Mouse (Mus musculus) adipocyte (in vitro differentiated cells): ENCODE measurements at regions not wholly inside any gene's neighbourhood (a gene's known extent, or its start where the extent isn't known, plus 50 kb on each side); places are given as distances from the start of the nearest gene placed in this dataset.

Source experiments
- DNase-seq: peaks from one replicate; pipeline ENCODE4 v3.0.0-alpha.2; 2016; ENCODE audit warnings: low spot score

GRCm38 (mm10) chr9:85521342-85521741 lies 194.2 kb upstream of the Tent5a start:
- no peak for DNase-seq

GRCm38 (mm10) chr9:85520941-85521340 lies 193.8 kb upstream of the Tent5a start:
- DNase-seq: no peak

DNA sequence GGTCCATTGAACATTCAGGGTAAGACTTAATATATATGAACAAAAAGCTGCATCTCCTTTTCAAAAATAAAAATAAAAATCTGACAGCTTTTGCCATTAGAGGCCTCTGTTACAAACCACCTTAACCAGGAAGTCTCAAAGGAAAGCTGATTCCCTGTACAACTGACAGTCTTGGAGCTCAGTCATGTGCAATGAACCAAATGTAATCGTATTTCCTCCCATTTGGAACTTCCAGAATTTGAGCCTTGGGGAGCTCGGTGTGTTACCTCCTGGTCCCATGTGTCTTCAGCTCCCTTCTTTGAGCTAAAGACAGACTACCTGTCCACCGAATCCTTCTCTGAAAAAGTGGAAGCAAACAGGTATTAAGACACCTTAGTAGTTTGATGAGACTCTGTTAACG lies 171.9 kb upstream of the Tent5a start:
- no peak for DNase-seq

DNA sequence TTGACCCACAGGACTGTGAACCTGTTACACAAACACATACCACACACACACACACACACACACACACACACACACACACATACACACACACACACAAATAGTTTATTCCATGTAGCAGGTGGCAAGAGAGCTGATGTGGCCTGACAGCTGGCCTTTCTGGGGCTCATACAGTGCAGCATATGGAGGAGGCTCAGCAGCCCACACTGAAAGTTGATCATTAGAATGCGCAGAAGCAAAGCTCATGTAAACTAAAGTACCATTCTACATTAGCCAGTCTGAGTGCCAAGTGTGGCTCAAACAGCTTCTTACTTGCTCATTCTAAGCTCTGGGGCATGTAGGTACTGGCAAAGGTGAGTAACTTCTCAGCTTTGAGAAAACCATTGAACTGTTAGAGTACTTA lies 170.2 kb upstream of the Tent5a start:
- DNase-seq: no peak

DNA sequence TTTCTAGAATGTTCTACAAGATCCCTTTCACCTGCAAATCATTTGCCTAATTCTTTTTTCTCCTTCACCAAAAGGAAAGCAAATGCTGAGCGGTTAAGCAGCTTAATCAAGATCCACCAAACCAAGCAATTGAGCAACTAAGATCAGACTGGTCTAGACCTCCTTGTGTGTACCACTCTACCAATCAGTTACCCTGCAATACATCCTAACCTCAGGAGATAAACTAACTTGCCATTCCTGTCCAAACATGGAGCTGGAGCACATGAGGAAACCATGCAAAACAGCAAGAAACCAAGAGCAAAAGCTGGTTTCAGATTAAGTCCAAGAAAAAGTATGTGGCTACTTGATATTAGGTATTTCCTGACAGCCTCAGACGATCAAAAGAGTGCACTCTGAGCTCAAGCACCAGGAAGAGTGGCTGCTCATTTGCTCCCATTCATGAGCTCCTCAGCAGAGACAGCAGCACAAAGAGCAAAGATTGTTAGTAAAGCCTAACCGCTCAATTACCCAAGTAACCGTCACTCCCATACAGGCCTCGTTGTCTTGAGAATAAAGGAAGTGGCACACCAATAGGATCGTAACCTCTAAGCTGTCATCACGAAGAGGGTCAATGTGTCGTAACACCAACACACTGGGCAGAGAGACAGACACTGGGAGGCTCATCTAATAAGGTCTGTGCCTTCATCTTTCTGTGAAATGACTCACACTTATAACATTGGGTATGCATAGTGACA lies 169.5 kb upstream of the Tent5a start:
- DNase-seq: no peak

DNA sequence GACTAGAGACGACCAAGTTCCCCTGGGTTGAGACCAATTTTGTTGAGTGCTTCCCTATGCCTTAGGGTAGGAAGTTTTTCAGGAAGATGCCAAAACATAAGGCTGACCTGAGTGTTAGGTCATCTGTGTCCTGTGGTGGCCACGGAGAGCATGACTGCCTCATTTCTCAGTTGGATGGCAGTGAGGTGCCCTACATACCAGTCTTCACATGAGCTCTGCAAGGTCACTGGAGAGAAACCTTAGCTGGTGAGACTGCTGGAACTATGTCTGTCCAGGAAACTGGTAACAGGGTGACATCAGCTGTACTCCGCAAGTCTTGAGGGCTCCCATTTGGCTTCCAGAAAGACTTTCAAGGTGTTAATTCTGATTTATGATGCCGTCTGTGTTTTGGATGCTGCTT lies 167.9 kb upstream of the Tent5a start:
- no peak for DNase-seq

- peak; percentile 2 for DNase-seq
Observed at GRCm38 (mm10) chr9:85493760-85494159, 166.6 kb upstream of the Tent5a start.

- no peak for DNase-seq
Observed at GRCm38 (mm10) chr9:85490367-85490766, 163.2 kb upstream of the Tent5a start.

DNA sequence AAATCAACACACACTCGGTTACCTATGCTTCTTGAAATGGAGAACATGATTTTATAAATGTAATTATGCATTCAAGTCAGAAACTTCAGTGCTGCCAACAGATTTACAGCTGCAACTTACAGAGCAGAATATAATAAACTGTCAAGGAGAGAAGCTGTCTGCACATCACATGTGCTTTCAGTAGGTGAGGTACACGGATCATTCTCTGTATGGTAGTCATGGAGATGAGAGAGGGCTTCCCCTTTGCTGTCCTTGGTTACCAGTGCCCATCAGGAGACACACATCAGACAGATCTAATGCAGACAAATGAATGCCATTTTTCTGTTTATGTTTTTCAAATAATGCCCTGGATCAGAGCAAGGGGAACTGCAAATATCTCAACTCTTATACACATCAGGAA lies 160.8 kb upstream of the Tent5a start:
- DNase-seq: no peak

DNA sequence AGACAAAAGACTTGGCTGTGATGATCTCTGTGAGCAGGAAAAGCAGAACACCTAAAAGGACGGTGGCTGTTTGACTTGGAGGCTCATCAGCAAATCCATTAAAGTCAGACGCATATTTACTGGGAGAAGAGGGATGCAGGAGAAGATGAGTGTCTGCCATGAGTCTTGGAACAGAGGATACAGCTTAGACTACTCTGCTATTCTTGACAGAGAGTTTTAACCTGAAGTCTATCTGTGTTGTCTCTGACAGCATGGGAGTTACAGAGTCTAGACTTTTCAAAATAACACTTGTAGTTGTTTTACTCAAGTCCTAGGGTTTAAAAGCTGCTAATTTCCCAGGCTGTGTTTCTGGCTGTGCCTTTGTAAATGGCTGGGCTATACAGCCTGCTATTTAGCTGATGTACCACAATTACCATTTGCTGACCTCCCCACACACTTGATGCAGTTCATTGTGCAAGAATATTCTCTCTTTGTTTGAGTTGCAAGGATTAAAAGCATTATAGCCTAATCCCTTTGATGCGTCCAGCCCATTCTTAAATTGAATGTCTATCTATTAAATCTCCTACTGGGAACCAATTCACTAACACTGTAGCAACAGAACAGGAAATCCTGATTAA lies 160.0 kb upstream of the Tent5a start:
- DNase-seq: no peak

DNA sequence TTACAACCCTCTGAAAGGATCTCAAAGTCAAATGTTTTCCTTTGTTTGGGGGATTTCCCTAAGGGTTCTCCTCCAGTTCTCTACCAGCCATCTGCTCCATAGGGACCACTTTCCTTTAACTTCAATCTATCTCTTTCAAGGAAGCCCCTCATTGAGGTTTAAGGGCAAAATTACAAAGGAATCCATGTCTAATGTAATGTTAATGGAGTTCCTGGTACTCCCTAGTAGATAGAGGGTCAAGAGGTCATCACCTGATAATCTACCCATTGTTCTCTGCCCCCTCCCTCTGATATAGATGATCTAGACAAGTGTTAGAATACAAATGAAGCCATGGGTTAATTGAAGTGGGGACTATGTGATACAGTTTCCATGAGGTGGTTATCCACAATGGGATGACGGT lies 158.6 kb upstream of the Tent5a start:
- no peak for DNase-seq

DNA sequence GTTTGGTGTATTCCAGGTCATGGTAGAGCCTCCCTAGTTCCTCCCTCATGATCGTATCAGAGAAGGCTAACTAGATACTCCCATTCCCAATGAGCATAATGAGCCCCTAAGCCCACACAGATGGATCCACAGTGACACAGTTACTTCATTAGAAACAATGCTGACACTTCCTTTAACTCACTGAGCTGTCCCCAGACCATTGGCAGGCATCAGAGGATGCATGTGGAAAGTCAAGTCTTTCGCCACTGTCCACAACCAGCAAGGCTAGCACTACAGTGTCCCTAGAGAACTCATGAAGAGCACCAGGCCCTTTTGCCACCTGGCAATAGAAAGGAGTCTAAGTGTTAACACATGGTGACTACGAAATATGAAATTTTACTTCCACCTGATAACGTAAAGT lies 156.1 kb upstream of the Tent5a start:
- peak; percentile 6 for DNase-seq

DNA sequence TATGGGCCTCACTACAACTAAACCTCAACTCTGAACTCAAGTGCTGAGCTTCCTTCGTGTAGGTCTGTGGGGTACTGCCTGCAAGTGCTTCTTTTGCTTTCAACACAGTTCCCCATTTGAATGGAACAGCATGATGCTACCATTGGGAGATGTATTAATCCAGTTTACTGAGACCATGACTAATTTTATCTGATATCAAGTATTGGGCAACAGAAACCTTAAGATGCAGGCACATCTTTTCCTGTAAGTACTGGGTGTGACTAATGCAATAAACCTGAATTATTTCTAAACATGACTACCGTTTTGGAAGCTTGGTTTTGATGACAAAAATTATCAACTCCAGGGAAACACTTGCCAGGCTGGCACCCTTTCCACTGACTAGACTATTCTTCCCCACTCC lies 153.4 kb upstream of the Tent5a start:
- DNase-seq: no peak

DNA sequence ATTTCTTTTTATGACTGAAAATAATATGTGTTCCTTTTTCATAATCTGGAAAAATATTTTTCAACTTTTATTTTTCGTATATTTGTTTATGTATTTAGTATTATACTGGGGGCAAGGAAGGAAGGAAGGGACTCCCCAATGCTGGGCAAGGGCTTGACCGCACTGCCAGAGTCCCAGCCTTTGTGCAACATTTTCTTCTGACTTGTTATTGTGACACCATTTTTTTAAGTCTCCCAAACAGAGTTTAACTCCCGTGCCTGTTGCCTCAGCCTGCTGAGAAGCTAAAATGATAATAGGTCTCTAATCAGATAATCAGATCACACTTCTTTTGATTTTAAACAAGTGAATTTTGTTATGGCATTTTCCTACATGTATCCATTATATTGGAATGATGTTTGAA lies 148.1 kb upstream of the Tent5a start:
- no peak for DNase-seq

- DNase-seq: no peak
Observed at GRCm38 (mm10) chr9:85470264-85470821, 143.2 kb upstream of the Tent5a start.

- no peak for DNase-seq
Observed at GRCm38 (mm10) chr9:85469288-85469687, 142.1 kb upstream of the Tent5a start.

DNA sequence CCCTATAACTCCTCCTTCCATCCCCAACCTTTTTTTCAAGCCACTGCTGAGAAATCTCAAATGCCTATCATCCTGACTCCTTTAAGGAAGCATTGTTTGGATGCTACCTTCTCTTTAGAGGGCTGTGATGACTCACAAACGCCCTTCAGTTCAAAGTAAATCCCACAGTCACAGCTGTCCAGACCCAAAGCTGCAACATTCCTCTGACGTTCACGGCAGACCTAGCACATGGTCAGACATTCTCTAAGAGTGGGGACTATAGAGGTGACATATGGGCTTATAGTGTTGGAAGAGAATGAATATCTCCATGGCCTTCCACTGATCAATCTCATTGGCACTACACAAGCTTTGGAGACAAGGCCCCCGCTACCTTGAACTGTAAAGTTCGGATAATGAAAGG lies 139.5 kb upstream of the Tent5a start:
- no peak for DNase-seq

DNA sequence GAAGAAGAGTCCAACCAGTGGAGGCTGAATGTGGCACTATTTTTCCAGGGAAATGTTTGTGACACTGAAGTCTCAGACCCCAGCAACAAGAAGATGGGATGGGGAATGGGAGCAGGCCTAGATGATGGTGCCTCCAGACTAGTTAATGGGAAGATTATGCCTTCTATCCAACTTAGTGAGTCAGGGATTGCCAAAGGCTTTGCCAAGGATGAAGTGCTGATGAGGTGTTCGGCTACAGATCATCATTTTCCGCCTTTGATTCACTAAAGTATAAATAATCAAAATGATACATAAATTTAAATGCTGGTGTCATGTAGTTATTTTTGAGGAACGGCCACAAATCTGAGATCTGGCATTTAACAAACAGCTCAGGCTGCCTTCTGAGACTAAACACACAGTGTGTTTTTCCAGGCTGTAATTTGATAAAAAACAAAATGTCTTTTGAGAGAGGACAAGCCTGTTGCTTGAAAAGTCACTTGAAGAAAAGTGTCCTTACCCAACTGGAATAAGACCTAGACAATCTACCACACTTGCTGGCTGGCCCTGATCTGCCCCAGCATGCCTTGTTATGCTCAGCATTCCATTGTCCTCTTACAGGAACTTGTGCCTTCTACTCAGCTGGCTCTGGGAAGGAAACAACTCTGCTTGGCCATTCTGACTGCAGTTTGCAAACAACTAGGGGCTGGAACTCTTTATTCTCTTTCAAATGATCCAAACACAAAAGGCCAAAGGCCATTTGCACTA lies 132.1 kb upstream of the Tent5a start:
- DNase-seq: no peak

DNA sequence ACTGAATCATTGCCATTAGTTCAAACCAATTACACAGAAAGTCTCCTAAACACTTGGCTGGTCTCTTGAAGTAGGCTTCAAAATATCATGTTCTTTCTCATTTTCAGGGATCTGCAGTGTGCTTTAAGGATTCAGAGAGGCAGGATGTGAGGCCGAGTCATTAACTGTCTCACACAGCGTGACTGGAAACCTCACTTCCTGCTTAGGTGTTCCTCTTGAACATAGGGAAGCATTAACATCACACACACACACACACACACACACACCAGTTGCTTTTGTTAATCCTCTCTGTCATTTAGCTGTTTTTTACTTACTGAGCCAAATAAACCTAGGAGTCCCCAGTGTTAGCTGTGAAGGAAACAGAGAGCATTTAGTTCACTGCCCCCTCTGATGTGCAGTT lies 131.2 kb upstream of the Tent5a start:
- DNase-seq: no peak

- DNase-seq: no peak
Observed at GRCm38 (mm10) chr9:85457400-85457799, 130.3 kb upstream of the Tent5a start.

GRCm38 (mm10) chr9:85455382-85455781 lies 128.2 kb upstream of the Tent5a start:
- DNase-seq: peak; percentile 14

GRCm38 (mm10) chr9:85452196-85452857 lies 125.2 kb upstream of the Tent5a start:
- no peak for DNase-seq
